Mouse (Mus musculus) olfactory bulb, adult 2 months (tissue): ENCODE measurements around the gene Atg4d.

Source experiments
- CTCF ChIP-seq: fragments of 200-500 bp; IDR thresholded peaks from 2 replicates; pipeline ENCODE4 v1.5.1; 2012; ENCODE audit warnings: low read depth, mild to moderate bottlenecking, low read length, moderate library complexity; ENCODE audit not compliant: insufficient read depth
- POLR2A ChIP-seq: fragments of 200-500 bp; IDR thresholded peaks from 2 replicates; pipeline ENCODE4 v1.6.1; 2012; ENCODE audit warnings: mild to moderate bottlenecking, low read depth, low read length, moderate library complexity; ENCODE audit not compliant: insufficient read depth

- no peak for TF ChIP-seq CTCF
- no peak for TF ChIP-seq POLR2A
Observed at GRCm38 (mm10) chr9:21264272-21264999, 657 bp upstream of the Atg4d start.
